Mouse (Mus musculus): ENCODE results near the gene Klhl3. TPM values are rescaled to one million over a fixed set of nuclear protein-coding genes. Genes with fewer than 3 reads are reported as not detected.

Gene Klhl3
- polyA plus RNA-seq, 1 experiment = not detected

- TF ChIP-seq GATA1 (IDR thresholded peaks at IDR 0.05; ENCODE audit: low read length) = no peak
Observed at GRCm38 (mm10) chr13:58128396-58128767, 15.0 kb upstream of the Klhl3 start, which contains the start of gene Hnrnpa0. Gene Hnrnpa0, minus strand, starts transcription at chr13:58128556.

DNA sequence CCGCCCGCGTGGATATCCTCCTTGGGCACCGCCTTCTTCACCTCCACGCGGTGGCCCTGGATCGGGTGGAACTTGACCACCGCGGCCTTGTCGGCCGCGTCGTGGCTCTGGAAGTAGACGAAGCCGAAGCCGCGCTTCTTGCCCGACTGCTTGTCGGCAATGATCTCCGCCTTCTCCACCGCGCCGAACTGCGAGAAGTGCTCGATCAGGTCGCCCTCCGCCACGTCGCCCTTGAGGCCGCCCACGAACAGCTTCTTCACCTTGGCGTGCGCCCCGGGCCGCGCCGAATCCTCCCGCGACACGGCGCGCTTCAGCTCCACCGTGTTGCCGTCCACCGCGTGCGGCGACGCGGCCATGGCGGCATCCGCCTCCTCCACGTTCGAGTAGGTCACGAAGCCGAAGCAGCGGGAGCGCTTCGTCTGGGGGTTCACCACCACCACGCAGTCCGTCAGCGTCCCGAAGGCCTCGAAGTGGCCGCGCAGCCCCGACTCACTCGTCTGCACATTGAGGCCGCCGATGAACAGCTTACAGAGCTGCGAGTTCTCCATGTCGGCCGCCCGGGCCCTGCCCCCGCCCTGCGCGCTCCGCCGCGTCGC lies 14.5 kb upstream of the Klhl3 start:
- TF ChIP-seq GATA1 (IDR thresholded peaks at IDR 0.05; ENCODE audit: low read length) = no peak

- no peak for TF ChIP-seq GATA1 (IDR thresholded peaks at IDR 0.05; ENCODE audit: low read length)
Observed at GRCm38 (mm10) chr13:58126862-58127765, 13.7 kb upstream of the Klhl3 start.

- TF ChIP-seq GATA1 (IDR thresholded peaks at IDR 0.05; ENCODE audit: low read length) = no peak
Observed at GRCm38 (mm10) chr13:58126126-58126525, 12.7 kb upstream of the Klhl3 start.

GRCm38 (mm10) chr13:58124989-58125388 lies 11.6 kb upstream of the Klhl3 start:
- no peak for TF ChIP-seq GATA1 (IDR thresholded peaks at IDR 0.05; ENCODE audit: low read length)

GRCm38 (mm10) chr13:58124278-58124677 lies 10.9 kb upstream of the Klhl3 start:
- no peak for TF ChIP-seq GATA1 (IDR thresholded peaks at IDR 0.05; ENCODE audit: low read length)

DNA sequence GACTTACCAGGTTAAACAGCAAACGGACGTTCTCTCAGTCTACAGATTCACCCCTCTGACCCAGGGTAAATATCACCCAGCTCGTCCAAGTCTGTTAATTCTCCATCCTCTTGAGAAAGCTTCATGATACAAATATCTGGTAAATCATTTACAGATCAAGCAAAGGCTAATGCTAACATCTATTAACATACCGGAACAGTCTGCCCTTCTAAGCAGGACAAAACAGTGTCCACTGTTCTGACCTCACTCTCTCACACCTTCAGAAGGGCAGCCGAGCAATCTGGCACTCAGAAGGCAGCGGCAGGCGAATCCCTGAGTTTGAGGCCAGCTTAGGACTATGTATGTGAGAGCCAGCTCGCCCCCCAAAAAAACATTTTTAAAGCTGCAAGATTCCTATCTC lies 10.0 kb upstream of the Klhl3 start:
- no peak for TF ChIP-seq GATA1 (IDR thresholded peaks at IDR 0.05; ENCODE audit: low read length)

GRCm38 (mm10) chr13:58122786-58123297 lies 9.4 kb upstream of the Klhl3 start:
- no peak for TF ChIP-seq GATA1 (IDR thresholded peaks at IDR 0.05; ENCODE audit: low read length)

- TF ChIP-seq GATA1 (IDR thresholded peaks at IDR 0.05; ENCODE audit: low read length) = no peak
Observed at GRCm38 (mm10) chr13:58117318-58118017, 4.1 kb upstream of the Klhl3 start.

DNA sequence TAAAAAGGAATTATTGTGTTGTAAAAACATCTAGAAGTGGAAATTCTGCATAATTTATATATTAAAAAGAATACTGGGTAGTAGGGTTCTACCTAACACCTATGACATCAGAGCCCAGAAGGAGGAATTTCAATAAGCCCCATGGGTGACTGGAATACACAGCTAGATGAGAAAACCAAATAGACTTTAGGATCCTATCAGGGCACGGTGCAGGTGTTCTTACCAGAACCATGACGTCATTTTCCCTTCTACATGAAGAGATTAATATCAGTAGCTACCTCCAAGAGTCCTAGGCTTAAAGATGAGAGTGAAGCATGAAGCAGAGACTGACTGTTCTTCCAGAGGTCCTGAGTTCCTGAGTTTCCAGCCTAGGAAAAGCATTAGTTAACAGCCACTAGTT lies 3.4 kb upstream of the Klhl3 start:
- no peak for TF ChIP-seq GATA1 (IDR thresholded peaks at IDR 0.05; ENCODE audit: low read length)

DNA sequence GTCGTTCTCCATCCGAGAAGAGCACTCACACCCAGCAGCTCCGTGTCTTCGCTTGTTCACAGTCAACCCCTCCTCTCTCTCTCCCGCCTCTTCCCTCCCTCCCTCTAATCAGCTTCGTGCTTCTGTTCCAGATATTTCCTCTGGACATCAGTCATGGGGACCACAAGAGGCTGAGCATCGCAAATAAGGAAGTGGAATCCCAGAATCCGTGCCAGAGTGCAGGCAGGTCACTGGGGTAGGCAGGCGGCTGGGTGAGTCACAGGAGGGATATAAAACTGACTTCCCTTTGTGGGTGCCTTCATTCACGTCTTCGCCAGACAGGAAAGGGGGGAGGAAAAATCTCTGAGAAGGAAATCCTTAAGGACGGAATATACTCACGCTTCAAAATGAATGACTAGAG lies 1.8 kb upstream of the Klhl3 start:
- no peak for TF ChIP-seq GATA1 (IDR thresholded peaks at IDR 0.05; ENCODE audit: low read length)

DNA sequence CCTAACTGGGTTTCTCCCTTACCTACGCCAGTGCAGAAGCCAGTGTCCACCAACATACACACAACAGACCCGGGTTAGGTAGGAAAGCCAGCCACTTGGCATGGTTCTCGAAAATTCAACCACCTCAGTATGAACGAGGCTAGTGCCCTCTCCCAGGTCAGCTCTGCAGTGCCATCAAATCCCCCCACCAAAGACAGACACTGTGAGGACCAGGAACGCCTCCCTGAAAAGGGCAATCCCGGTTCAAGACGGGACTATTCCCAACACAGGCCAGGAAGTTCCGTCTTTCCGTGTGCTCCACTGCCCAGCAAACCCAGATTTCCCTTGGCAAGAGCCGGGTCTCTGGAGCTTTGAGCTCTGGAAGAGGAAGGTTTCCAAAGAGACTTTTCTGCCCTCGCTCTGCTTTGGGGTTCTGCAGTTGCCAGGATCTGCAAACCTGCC lies 771 bp downstream of the Klhl3 start:
- no peak for TF ChIP-seq GATA1 (IDR thresholded peaks at IDR 0.05; ENCODE audit: low read length)

- TF ChIP-seq GATA1 (IDR thresholded peaks at IDR 0.05; ENCODE audit: low read length) = no peak
Observed at GRCm38 (mm10) chr13:58112191-58112590, 1.2 kb downstream of the Klhl3 start.

GRCm38 (mm10) chr13:58111306-58111705 lies 2.1 kb downstream of the Klhl3 start:
- no peak for TF ChIP-seq GATA1 (IDR thresholded peaks at IDR 0.05; ENCODE audit: low read length)

DNA sequence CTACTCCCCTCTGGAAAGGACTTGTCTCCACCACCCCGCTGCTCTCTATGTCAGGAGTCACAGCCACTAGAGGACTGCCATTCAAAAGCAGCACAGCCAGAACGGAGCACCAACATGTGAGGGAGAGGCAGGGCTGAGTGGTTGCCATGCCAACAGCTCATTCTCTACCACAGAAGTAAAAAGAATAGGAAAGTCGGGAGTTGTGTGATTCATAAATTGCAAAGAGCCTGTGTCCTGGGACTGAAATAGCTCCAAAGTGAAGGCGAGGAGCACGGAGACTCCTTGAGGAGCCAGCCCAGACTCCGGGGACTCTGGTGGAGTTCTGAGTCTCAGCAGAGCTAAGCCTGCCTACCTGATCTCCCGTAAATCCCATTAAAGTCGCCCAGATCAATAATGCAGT lies 22.7 kb downstream of the Klhl3 start:
- TF ChIP-seq GATA1 (IDR thresholded peaks at IDR 0.05; ENCODE audit: low read length) = no peak

- no peak for TF ChIP-seq GATA1 (IDR thresholded peaks at IDR 0.05; ENCODE audit: low read length)
Observed at GRCm38 (mm10) chr13:58084396-58084795, 29.0 kb downstream of the Klhl3 start.
